Mouse (Mus musculus) stomach, embryonic 14.5 days (tissue): ENCODE results near the gene Olfr1370. TPM values are rescaled to one million over a fixed set of nuclear protein-coding genes. Genes with fewer than 3 reads are reported as not detected.

Source experiments
- ATAC-seq: fragments of 200-750 bp; cut with Nextera tagmentation; 2 replicates; pipeline ENCODE4 v1.8.0; 2017; ENCODE audit warnings: low read depth, moderate TSS enrichment; ENCODE audit not compliant: insufficient number of reproducible peaks, insufficient read depth, low FRiP score
- H3K27ac ChIP-seq: fragments of 300-500 bp; sonication (generic); 2 replicates; pipeline ENCODE4 v1.5.1; 2014; ENCODE audit warnings: mild to moderate bottlenecking, low read length, moderate library complexity, mixed read lengths
- H3K27me3 ChIP-seq: fragments of 300-500 bp; sonication (generic); 2 replicates; pipeline ENCODE4 v1.6.1; 2014; ENCODE audit warnings: low read length, control low read depth, mixed read lengths; ENCODE audit not compliant: control insufficient read depth, insufficient read depth
- H3K36me3 ChIP-seq: fragments of 300-500 bp; sonication (generic); 2 replicates; pipeline ENCODE4 v1.6.1; 2014; ENCODE audit warnings: mild to moderate bottlenecking, control low read depth, low read length, moderate library complexity, mixed read lengths; ENCODE audit not compliant: control insufficient read depth, insufficient read depth
- H3K4me1 ChIP-seq: fragments of 300-500 bp; sonication (generic); 2 replicates; pipeline ENCODE4 v1.6.1; 2014; ENCODE audit warnings: low read length, control low read depth, mixed read lengths; ENCODE audit not compliant: control insufficient read depth, insufficient read depth
- H3K4me2 ChIP-seq: fragments of 300-500 bp; sonication (generic); replicated peaks from 2 replicates; pipeline ENCODE4 v1.6.1; 2014; ENCODE audit warnings: low read depth, low read length, control low read depth
- H3K4me3 ChIP-seq: fragments of 300-500 bp; sonication (generic); 2 replicates; pipeline ENCODE4 v1.5.1; 2014; ENCODE audit warnings: low read depth, low read length, control low read depth
- H3K9ac ChIP-seq: fragments of 300-500 bp; sonication (generic); replicated peaks from 2 replicates; pipeline ENCODE4 v1.6.1; 2014; ENCODE audit warnings: low read depth, mild to moderate bottlenecking, control low read depth, low read length, moderate library complexity, mixed read lengths
- H3K9me3 ChIP-seq: fragments of 300-500 bp; sonication (generic); 2 replicates; pipeline ENCODE4 v1.6.1; 2016; ENCODE audit warnings: low read depth, low read length, control low read depth; ENCODE audit not compliant: control insufficient read depth
- WGBS: fragments of 180-500 bp; shearing (Covaris S2); extraction: QIAGEN DNeasy Blood & Tissue Kit; methylation state at CpG from one replicate; pipeline ENCODE4 v1.1.7; 2014; 5-methylcytosine and 5-hydroxymethylcytosine counted together
- polyA plus RNA-seq: library from polyadenylated mRNA; unstranded; fragments of >200 nt; fragmentation: Nextera tagmentation; extraction: Ambion mirVana; gene quantifications from 2 replicates; pipeline ENCODE4 v1.2.1, GENCODE M21; 2014

The Olfr1370 gene
- polyA plus RNA-seq, 1 experiment from 2014 or later: not detected

- H3K4me3 ChIP-seq: no peak overlapping the region
- ATAC-seq: no peak
- no peaks in the 10 kb centered on the region for H3K27me3 ChIP-seq
- no peaks in the 10 kb centered on the region for H3K9me3 ChIP-seq
- H3K36me3 ChIP-seq: no peaks in the 10 kb centered on the region
- no peaks in the 10 kb centered on the region for H3K4me1 ChIP-seq
- H3K9ac ChIP-seq: no peak overlapping the region
- no peak overlapping the region for H3K27ac ChIP-seq
- no peak overlapping the region for H3K4me2 ChIP-seq
Observed at GRCm38 (mm10) chr13:21035981-21036380, 38.8 kb downstream of the Olfr1370 start.

DNA sequence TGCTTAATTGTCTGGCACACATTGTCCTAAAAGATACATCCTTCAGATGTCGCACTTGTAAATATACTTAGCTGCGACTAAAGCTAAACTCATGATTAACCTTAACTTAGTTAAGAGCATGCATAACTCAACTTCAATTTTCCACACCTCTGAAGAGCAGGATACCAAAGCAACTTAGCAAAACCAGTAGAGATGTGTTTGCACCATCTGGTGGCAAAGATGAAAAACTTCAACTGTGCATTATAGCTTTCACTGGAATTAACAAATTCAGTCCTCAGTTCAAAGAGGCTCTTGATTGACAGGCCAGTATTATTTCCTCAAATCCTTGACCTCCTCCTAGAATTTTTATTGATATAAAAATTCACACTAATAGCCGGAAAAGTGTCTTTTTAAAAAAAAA lies 39.7 kb downstream of the Olfr1370 start:
- ATAC-seq: no peak
- H3K27me3 ChIP-seq: no peaks in the 10 kb centered on the region
- no peak overlapping the region for H3K27ac ChIP-seq
- H3K4me3 ChIP-seq: no peak overlapping the region
- 75% methylated on average over 3 of the region's 3 CpGs for WGBS
- no peaks in the 10 kb centered on the region for H3K4me1 ChIP-seq
- no peaks in the 10 kb centered on the region for H3K36me3 ChIP-seq
- no peak overlapping the region for H3K9ac ChIP-seq
- no peaks in the 10 kb centered on the region for H3K9me3 ChIP-seq
- H3K4me2 ChIP-seq: no peak overlapping the region

GRCm38 (mm10) chr13:21033176-21033575 lies 41.6 kb downstream of the Olfr1370 start:
- Histone ChIP-seq H3K9me3 (no peaks in the 10 kb centered on the region), H3K27ac (no peak overlapping the region), H3K4me2 (no peak overlapping the region), H3K36me3 (no peaks in the 10 kb centered on the region), H3K27me3 (no peaks in the 10 kb centered on the region), H3K4me1 (no peaks in the 10 kb centered on the region), H3K4me3 (no peak overlapping the region), H3K9ac (no peak overlapping the region)
- no peak for ATAC-seq
- WGBS: 57% methylated on average over 3 of the region's 3 CpGs

GRCm38 (mm10) chr13:21024831-21025230 lies 49.9 kb downstream of the Olfr1370 start:
- Histone ChIP-seq H3K4me2 (no peak overlapping the region), H3K36me3 (no peaks in the 10 kb centered on the region), H3K4me3 (no peak overlapping the region), H3K4me1 (no peaks in the 10 kb centered on the region), H3K27me3 (no peaks in the 10 kb centered on the region), H3K27ac (no peak overlapping the region), H3K9ac (no peak overlapping the region), H3K9me3 (no peaks in the 10 kb centered on the region)
- ATAC-seq: no peak
- WGBS: 74% methylated on average over 5 of the region's 5 CpGs

Other genes starting within 250 kb of the Olfr1370 start
- not detected in 2 replicates for gene Olfr1369-ps1, start 36.5 kb upstream of the Olfr1370 start, polyA plus RNA-seq
- not detected in 2 replicates for gene Olfr263, start 54.7 kb upstream of the Olfr1370 start, polyA plus RNA-seq
- not detected in 2 replicates for gene Olfr1368, start 70.9 kb upstream of the Olfr1370 start, polyA plus RNA-seq
- gene Trim27, start 104.5 kb upstream of the Olfr1370 start, polyA plus RNA-seq: 123 and 128 TPM in 2 replicates
- not detected in 2 replicates for gene Gpx5, start 217.8 kb upstream of the Olfr1370 start, polyA plus RNA-seq
- gene Gpx6, start 237.2 kb upstream of the Olfr1370 start, polyA plus RNA-seq: not detected in 2 replicates